Mouse (Mus musculus) embryonic facial prominence, embryonic 10.5 days (tissue): ENCODE results near the gene Gm6034. TPM values are rescaled to one million over a fixed set of nuclear protein-coding genes. Genes with fewer than 3 reads are reported as not detected.
"Not testable (repeated sequence)": the region's sequence is repeated elsewhere in the genome, so short reads cannot be mapped to it uniquely, and the experiment has no call there.

ENCODE experiments used
- DNase-seq: peaks from one replicate; pipeline ENCODE4 v3.0.0-alpha.2; 2017; ENCODE audit warnings: low spot score
- H3K27ac ChIP-seq: fragments of 300-500 bp; sonication (generic); replicated peaks from 2 replicates; pipeline ENCODE4 v1.5.1; 2016; ENCODE audit warnings: mild to moderate bottlenecking
- H3K27me3 ChIP-seq: fragments of 300-500 bp; sonication (generic); replicated peaks from 2 replicates; pipeline ENCODE4 v1.6.1; 2016; ENCODE audit warnings: low read depth, mild to moderate bottlenecking; ENCODE audit not compliant: poor library complexity, severe bottlenecking
- H3K36me3 ChIP-seq: fragments of 300-500 bp; sonication (generic); replicated peaks from 2 replicates; pipeline ENCODE4 v1.6.1; 2016; ENCODE audit warnings: mild to moderate bottlenecking, moderate library complexity
- H3K4me1 ChIP-seq: fragments of 300-500 bp; sonication (generic); 2 replicates; pipeline ENCODE4 v1.6.1; 2016
- H3K4me3 ChIP-seq: fragments of 300-500 bp; sonication (generic); 2 replicates; pipeline ENCODE4 v1.5.1; 2016; ENCODE audit warnings: mild to moderate bottlenecking, moderate library complexity
- H3K9me3 ChIP-seq: fragments of 300-500 bp; sonication (generic); 2 replicates; pipeline ENCODE4 v1.6.1; 2016; ENCODE audit warnings: mild to moderate bottlenecking
- WGBS: fragments of 180-500 bp; shearing (Covaris S2); methylation state at CpG from one replicate; pipeline ENCODE4 v1.1.7; 2016; 5-methylcytosine and 5-hydroxymethylcytosine counted together
- polyA plus RNA-seq: library from polyadenylated mRNA; unstranded; fragments of >200 nt; fragmentation: Nextera tagmentation; extraction: Ambion mirVana; gene quantifications from 2 replicates; pipeline ENCODE4 v1.2.1, GENCODE M21; 2016

The Gm6034 gene
- polyA plus RNA-seq: not detected in 2 replicates

- not testable (repeated sequence) for H3K9me3 ChIP-seq
- WGBS: 2% methylated on average over 12 of the region's 12 CpGs
These were observed at the start of gene Gm6034, which contains the start of gene H2-T22 for GRCm38 (mm10) chr17:36042610-36043169. Gene Gm6034, plus strand, starts transcription at chr17:36042961. Gene H2-T22, minus strand, starts transcription at chr17:36042747.

GRCm38 (mm10) chr17:35993675-35994074, 49.1 kb upstream of the Gm6034 start:
- peak; percentile 88 for DNase-seq
- peak overlapping the region; percentile 70 for H3K4me3 ChIP-seq
- 9% methylated on average over 17 of the region's 17 CpGs for WGBS

More at GRCm38 (mm10) chr17:36042610-36043169, at the start of gene Gm6034, which contains the start of gene H2-T22:
- Histone ChIP-seq H3K4me3 (peak within 1 kb of the TSS; percentile 55), H3K27me3 (peaks cover 32% of the 10 kb centered on the region)
- peak; percentile 71 for DNase-seq
- H3K36me3 ChIP-seq, H3K4me1 ChIP-seq, H3K27ac ChIP-seq: not testable (repeated sequence)

GRCm38 (mm10) chr17:35994175-35994878, 48.4 kb upstream of the Gm6034 start:
- WGBS: 4% methylated on average over 31 of the region's 31 CpGs
- H3K4me1 ChIP-seq: peaks cover 17% of the 10 kb centered on the region
- no peaks in the 10 kb centered on the region for H3K27me3 ChIP-seq
- H3K4me3 ChIP-seq: peak overlapping the region; percentile 70
- H3K36me3 ChIP-seq: peaks cover 6% of the 10 kb centered on the region
- H3K27ac ChIP-seq: peak overlapping the region; percentile 67
- DNase-seq: peak; percentile 82
- H3K9me3 ChIP-seq: no peaks in the 10 kb centered on the region

More at GRCm38 (mm10) chr17:35993675-35994074, 49.1 kb upstream of the Gm6034 start:
- H3K4me1 ChIP-seq: peaks cover 17% of the 10 kb centered on the region
- no peak overlapping the region for H3K27ac ChIP-seq
- H3K9me3 ChIP-seq: no peaks in the 10 kb centered on the region
- H3K27me3 ChIP-seq: no peaks in the 10 kb centered on the region
- H3K36me3 ChIP-seq: peaks cover 13% of the 10 kb centered on the region

- Histone ChIP-seq H3K4me1 (peaks cover 17% of the 10 kb centered on the region), H3K36me3 (peaks cover under 1% of the 10 kb centered on the region), H3K27ac (peak overlapping the region; percentile 67), H3K9me3 (no peaks in the 10 kb centered on the region), H3K27me3 (no peaks in the 10 kb centered on the region), H3K4me3 (peak overlapping the region; percentile 70)
- peak; percentile 24 for DNase-seq
- WGBS: 4% methylated on average over 14 of the region's 14 CpGs
These were observed 47.9 kb upstream of the Gm6034 start for GRCm38 (mm10) chr17:35994879-35995240.

- Histone ChIP-seq H3K4me1 (peaks cover 17% of the 10 kb centered on the region), H3K27ac (no peak overlapping the region), H3K9me3 (no peaks in the 10 kb centered on the region), H3K27me3 (no peaks in the 10 kb centered on the region), H3K4me3 (peak overlapping the region; percentile 23; the same call in 1 of the 2 replicates), H3K36me3 (peaks cover 1% of the 10 kb centered on the region; the same call in 1 of the 2 replicates)
- DNase-seq: peak; percentile 92
- WGBS: 5% methylated on average over 11 of the region's 11 CpGs
These were observed 45.8 kb upstream of the Gm6034 start for GRCm38 (mm10) chr17:35996949-35997348.

GRCm38 (mm10) chr17:35997713-35998510, 44.8 kb upstream of the Gm6034 start:
- H3K9me3 ChIP-seq: no peaks in the 10 kb centered on the region
- H3K36me3 ChIP-seq: peaks cover 10% of the 10 kb centered on the region; the same call in 1 of the 2 replicates
- no peaks in the 10 kb centered on the region for H3K27me3 ChIP-seq
- 57% methylated on average over 12 of the region's 12 CpGs for WGBS
- no peak overlapping the region for H3K27ac ChIP-seq
- DNase-seq: no peak
- no peak overlapping the region for H3K4me3 ChIP-seq
- peaks cover 17% of the 10 kb centered on the region for H3K4me1 ChIP-seq

- WGBS: 96% methylated on average over 6 of the region's 6 CpGs
These were observed 44.0 kb upstream of the Gm6034 start for GRCm38 (mm10) chr17:35998545-35999305.

GRCm38 (mm10) chr17:35999356-35999755, 43.4 kb upstream of the Gm6034 start:
- Histone ChIP-seq H3K4me1 (peaks cover 17% of the 10 kb centered on the region), H3K27me3 (no peaks in the 10 kb centered on the region), H3K27ac (no peak overlapping the region), H3K4me3 (no peak overlapping the region), H3K9me3 (no peaks in the 10 kb centered on the region), H3K36me3 (peaks cover 15% of the 10 kb centered on the region; the same call in 1 of the 2 replicates)
- DNase-seq: no peak
- WGBS: 92% methylated on average over 7 of the region's 7 CpGs

More at GRCm38 (mm10) chr17:35998545-35999305, 44.0 kb upstream of the Gm6034 start:
- H3K4me1 ChIP-seq: peaks cover 17% of the 10 kb centered on the region
- DNase-seq: no peak
- no peaks in the 10 kb centered on the region for H3K27me3 ChIP-seq
- peaks cover 11% of the 10 kb centered on the region; the same call in 1 of the 2 replicates for H3K36me3 ChIP-seq
- H3K27ac ChIP-seq: no peak overlapping the region
- no peak overlapping the region for H3K4me3 ChIP-seq
- no peaks in the 10 kb centered on the region for H3K9me3 ChIP-seq

GRCm38 (mm10) chr17:36000349-36000748, 42.4 kb upstream of the Gm6034 start:
- H3K36me3 ChIP-seq: peaks cover 21% of the 10 kb centered on the region
- no peaks in the 10 kb centered on the region for H3K9me3 ChIP-seq
- peaks cover 11% of the 10 kb centered on the region for H3K4me1 ChIP-seq
- H3K4me3 ChIP-seq: no peak overlapping the region
- WGBS: 86% methylated on average over 4 of the region's 4 CpGs
- no peak for DNase-seq
- H3K27me3 ChIP-seq: no peaks in the 10 kb centered on the region
- no peak overlapping the region for H3K27ac ChIP-seq

- no peak for DNase-seq
- Histone ChIP-seq H3K27me3 (no peaks in the 10 kb centered on the region), H3K27ac (no peak overlapping the region), H3K9me3 (no peaks in the 10 kb centered on the region), H3K4me3 (no peak overlapping the region), H3K4me1 (peaks cover 8% of the 10 kb centered on the region; the same call in 1 of the 2 replicates), H3K36me3 (peaks cover 29% of the 10 kb centered on the region)
- WGBS: 95% methylated on average over 12 of the region's 12 CpGs
These were observed 41.5 kb upstream of the Gm6034 start for GRCm38 (mm10) chr17:36001121-36001897.

GRCm38 (mm10) chr17:36001966-36002365, 40.8 kb upstream of the Gm6034 start:
- Histone ChIP-seq H3K27ac (no peak overlapping the region), H3K27me3 (no peaks in the 10 kb centered on the region), H3K4me3 (no peak overlapping the region), H3K9me3 (peaks cover 5% of the 10 kb centered on the region; the same call in 1 of the 2 replicates), H3K4me1 (peaks cover 8% of the 10 kb centered on the region; the same call in 1 of the 2 replicates), H3K36me3 (peaks cover 35% of the 10 kb centered on the region)
- WGBS: 95% methylated on average over 6 of the region's 6 CpGs
- no peak for DNase-seq
